Mouse (Mus musculus): ENCODE results near the gene Tas2r104. TPM values are rescaled to one million over a fixed set of nuclear protein-coding genes. Genes with fewer than 3 reads are reported as not detected.

Gene Tas2r104
- total RNA-seq (2014; rRNA removed) (not detected in 2 replicates), polyA plus RNA-seq (2015; fragmentation: Nextera tagmentation; extraction: Ambion mirVana) (not detected in 2 replicates)

GRCm38 (mm10) chr6:131685644-131686043, at the start of gene Tas2r104:
Gene Tas2r104, minus strand, starts transcription at chr6:131685744.
- H3K4me1 ChIP-seq (ENCODE audit: insufficient read depth, low read length) = no peaks in the 10 kb centered on the region
- H3K27ac ChIP-seq = no peak within 1 kb of the TSS
- H3K4me2 ChIP-seq (ENCODE audit: low read depth, low read length) = no peak within 1 kb of the TSS
- H3K4me3 ChIP-seq (ENCODE audit: low read length) = no peak within 1 kb of the TSS
- no peak for ATAC-seq
- DNase-seq (ENCODE audit: low spot score) = no peak
- H3K36me3 ChIP-seq (ENCODE audit: insufficient read depth, low read length) = no peaks in the 10 kb centered on the region
- H3K9ac ChIP-seq (replicated peaks; ENCODE audit: low read length) = no peak within 1 kb of the TSS
- H3K9me3 ChIP-seq (ENCODE audit: low read length) = peaks cover 2% of the 10 kb centered on the region; the same call in 1 of the 2 replicates
- WGBS = 76% methylated on average over 1 of the region's 1 CpGs
- H3K27me3 ChIP-seq (ENCODE audit: insufficient read depth, low read length) = no peaks in the 10 kb centered on the region
- TF ChIP-seq CTCF (IDR thresholded peaks at IDR 0.05; ENCODE audit: low read depth) = no peak

DNA sequence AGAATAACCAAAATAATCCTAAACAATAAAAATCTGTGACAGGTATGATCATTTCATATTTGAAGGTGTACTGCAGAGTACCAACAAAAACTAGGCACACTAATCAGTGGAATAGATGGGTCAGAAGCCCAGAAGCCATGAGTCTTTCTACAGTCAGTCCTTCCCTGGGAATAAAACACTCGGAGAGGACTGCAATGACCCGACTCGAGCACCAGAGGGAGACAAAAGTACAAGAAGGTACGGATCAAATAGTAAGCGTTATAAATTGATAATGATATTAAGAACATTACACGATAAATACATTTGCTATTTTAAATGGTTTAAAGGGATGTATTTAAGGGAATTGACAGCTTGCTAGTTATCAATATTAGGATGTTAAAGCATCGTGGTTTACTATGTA, 27.3 kb upstream of the Tas2r104 start:
- no peak overlapping the region for H3K4me2 ChIP-seq (ENCODE audit: low read depth, low read length)
- no peak overlapping the region for H3K27ac ChIP-seq
- H3K36me3 ChIP-seq (ENCODE audit: insufficient read depth, low read length) = no peaks in the 10 kb centered on the region
- no peaks in the 10 kb centered on the region for H3K4me1 ChIP-seq (ENCODE audit: insufficient read depth, low read length)
- H3K9me3 ChIP-seq (ENCODE audit: low read length) = peaks cover 10% of the 10 kb centered on the region; the same call in 1 of the 2 replicates
- no peak overlapping the region for H3K4me3 ChIP-seq (ENCODE audit: low read length)
- H3K27me3 ChIP-seq (ENCODE audit: insufficient read depth, low read length) = no peaks in the 10 kb centered on the region
- H3K9ac ChIP-seq (replicated peaks; ENCODE audit: low read length) = no peak overlapping the region
- DNase-seq (ENCODE audit: low spot score) (peak; percentile 1), ATAC-seq (no peak)
- peak; percentile 27; the same call in 1 of the 2 replicates for TF ChIP-seq CTCF (IDR thresholded peaks at IDR 0.05; ENCODE audit: low read depth)
- WGBS = 58% methylated on average over 7 of the region's 7 CpGs

DNA sequence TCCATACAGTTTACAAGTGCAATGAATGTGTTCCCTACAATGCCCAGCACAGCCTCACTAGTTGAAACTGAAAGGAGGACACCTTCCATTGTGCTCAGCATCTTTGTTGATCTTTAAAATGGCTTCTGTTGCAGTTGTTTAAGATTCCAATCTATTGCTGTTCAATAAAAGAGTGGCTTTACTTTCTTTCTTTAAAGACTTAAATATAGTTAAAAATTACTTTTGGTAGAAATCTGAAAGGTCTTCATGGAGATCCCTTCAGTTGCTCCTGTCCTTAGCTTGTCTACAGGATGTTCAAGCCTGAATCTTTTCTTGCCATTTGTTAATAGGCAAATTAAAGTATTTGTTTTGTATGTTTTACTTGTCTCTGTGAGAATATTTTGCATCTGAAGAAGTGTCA, 4.4 kb upstream of the Tas2r104 start, which contains the start of gene Tas2r114:
Tas2r114 (minus strand) TSS at position 101 of the 400 bp plus-strand sequence.
- no peak within 1 kb of the TSS for H3K4me2 ChIP-seq (ENCODE audit: low read depth, low read length)
- no peak within 1 kb of the TSS for H3K4me3 ChIP-seq (ENCODE audit: low read length)
- H3K36me3 ChIP-seq (ENCODE audit: insufficient read depth, low read length) = no peaks in the 10 kb centered on the region
- DNase-seq (ENCODE audit: low spot score) (no peak), ATAC-seq (no peak)
- TF ChIP-seq CTCF (IDR thresholded peaks at IDR 0.05; ENCODE audit: low read depth) = no peak
- no peaks in the 10 kb centered on the region for H3K27me3 ChIP-seq (ENCODE audit: insufficient read depth, low read length)
- H3K27ac ChIP-seq = no peak within 1 kb of the TSS
- no peaks in the 10 kb centered on the region for H3K4me1 ChIP-seq (ENCODE audit: insufficient read depth, low read length)
- no peak within 1 kb of the TSS for H3K9ac ChIP-seq (replicated peaks; ENCODE audit: low read length)
- peaks cover 2% of the 10 kb centered on the region; the same call in 1 of the 2 replicates for H3K9me3 ChIP-seq (ENCODE audit: low read length)

- WGBS = 67% methylated on average over 1 of the region's 1 CpGs
- no peak within 1 kb of the TSS for H3K4me3 ChIP-seq (ENCODE audit: low read length)
- no peak within 1 kb of the TSS for H3K27ac ChIP-seq
- H3K4me2 ChIP-seq (ENCODE audit: low read depth, low read length) = no peak within 1 kb of the TSS
- no peaks in the 10 kb centered on the region for H3K36me3 ChIP-seq (ENCODE audit: insufficient read depth, low read length)
- DNase-seq (ENCODE audit: low spot score) (no peak), ATAC-seq (no peak)
- H3K9ac ChIP-seq (replicated peaks; ENCODE audit: low read length) = no peak within 1 kb of the TSS
- H3K9me3 ChIP-seq (ENCODE audit: low read length) = peaks cover 2% of the 10 kb centered on the region; the same call in 1 of the 2 replicates
- no peaks in the 10 kb centered on the region for H3K4me1 ChIP-seq (ENCODE audit: insufficient read depth, low read length)
- no peak for TF ChIP-seq CTCF (IDR thresholded peaks at IDR 0.05; ENCODE audit: low read depth)
- H3K27me3 ChIP-seq (ENCODE audit: insufficient read depth, low read length) = no peaks in the 10 kb centered on the region
These were observed 1.9 kb upstream of the Tas2r104 start, which contains the start of gene Tas2r105 for GRCm38 (mm10) chr6:131687395-131687794. Gene Tas2r105, minus strand, starts transcription at chr6:131687495.

GRCm38 (mm10) chr6:131678786-131679185, 6.8 kb downstream of the Tas2r104 start, which contains the start of gene Tas2r106:
Gene Tas2r106, minus strand, starts transcription at chr6:131678886.
- H3K36me3 ChIP-seq (ENCODE audit: insufficient read depth, low read length) = no peaks in the 10 kb centered on the region
- WGBS = 74% methylated on average over 3 of the region's 3 CpGs
- no peaks in the 10 kb centered on the region for H3K27me3 ChIP-seq (ENCODE audit: insufficient read depth, low read length)
- no peak for ATAC-seq
- no peak for TF ChIP-seq CTCF (IDR thresholded peaks at IDR 0.05; ENCODE audit: low read depth)
- H3K4me3 ChIP-seq (ENCODE audit: low read length) = no peak within 1 kb of the TSS
- H3K9ac ChIP-seq (replicated peaks; ENCODE audit: low read length) = no peak within 1 kb of the TSS
- no peaks in the 10 kb centered on the region; the same call in none of the 2 replicates for H3K9me3 ChIP-seq (ENCODE audit: low read length)
- no peak within 1 kb of the TSS for H3K4me2 ChIP-seq (ENCODE audit: low read depth, low read length)
- H3K4me1 ChIP-seq (ENCODE audit: insufficient read depth, low read length) = no peaks in the 10 kb centered on the region
- DNase-seq (ENCODE audit: low spot score) = no peak
- H3K27ac ChIP-seq = no peak within 1 kb of the TSS

DNA sequence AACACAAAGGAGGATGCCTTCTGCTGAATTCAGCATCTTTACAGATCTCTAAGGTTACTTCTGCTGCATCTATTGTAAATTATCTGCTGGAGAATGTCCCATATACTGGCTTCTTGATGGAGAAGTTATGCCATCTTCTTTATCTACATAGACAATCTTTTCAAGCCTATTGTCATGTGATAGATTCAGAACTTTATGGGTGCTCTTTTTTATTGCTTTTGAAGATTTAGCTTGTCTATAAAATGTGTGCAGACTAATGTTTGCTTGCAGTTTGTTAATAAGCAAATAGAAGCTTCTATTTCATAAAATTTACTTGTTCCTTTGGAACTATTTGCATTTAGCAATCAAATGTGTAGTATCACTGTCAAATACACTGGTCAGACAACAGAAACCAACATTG, 25.5 kb downstream of the Tas2r104 start, which contains the start of gene Tas2r107:
Tas2r107 (minus strand) TSS at position 101 of the 400 bp plus-strand sequence.
- TF ChIP-seq CTCF (IDR thresholded peaks at IDR 0.05; ENCODE audit: low read depth) = no peak
- Histone ChIP-seq H3K27me3 (ENCODE audit: insufficient read depth, low read length) (no peaks in the 10 kb centered on the region), H3K4me2 (ENCODE audit: low read depth, low read length) (no peak within 1 kb of the TSS), H3K9ac (replicated peaks; ENCODE audit: low read length) (no peak within 1 kb of the TSS), H3K4me1 (ENCODE audit: insufficient read depth, low read length) (no peaks in the 10 kb centered on the region), H3K4me3 (ENCODE audit: low read length) (no peak within 1 kb of the TSS), H3K9me3 (ENCODE audit: low read length) (0 out of 2 replicates have a peak, but pooled peaks cover 9% of the 10 kb centered on the region), H3K36me3 (ENCODE audit: insufficient read depth, low read length) (no peaks in the 10 kb centered on the region), H3K27ac (no peak within 1 kb of the TSS)
- ATAC-seq (no peak), DNase-seq (ENCODE audit: low spot score) (no peak)

Other genes with a start within 250 kb of the Tas2r104 start
- not detected in 2 replicates for gene 5430401F13Rik, start 199.3 kb downstream of the Tas2r104 start, total RNA-seq (2014; rRNA removed)
- gene 5430401F13Rik, start 199.3 kb downstream of the Tas2r104 start, polyA plus RNA-seq (2015; fragmentation: Nextera tagmentation; extraction: Ambion mirVana) = not detected in 2 replicates
- not detected in 2 replicates for gene Gm6619, start 199.3 kb downstream of the Tas2r104 start, total RNA-seq (2014; rRNA removed)
- gene Gm6619, start 199.3 kb downstream of the Tas2r104 start, polyA plus RNA-seq (2015; fragmentation: Nextera tagmentation; extraction: Ambion mirVana) = not detected in 2 replicates
- not detected in 2 replicates for gene Tas2r130, start 54.8 kb downstream of the Tas2r104 start, total RNA-seq (2014; rRNA removed)
- gene Tas2r130, start 54.8 kb downstream of the Tas2r104 start, polyA plus RNA-seq (2015; fragmentation: Nextera tagmentation; extraction: Ambion mirVana) = not detected in 2 replicates
- not detected in 2 replicates for gene Tas2r107, start 25.6 kb downstream of the Tas2r104 start, total RNA-seq (2014; rRNA removed)
- not detected in 2 replicates for gene Tas2r107, start 25.6 kb downstream of the Tas2r104 start, polyA plus RNA-seq (2015; fragmentation: Nextera tagmentation; extraction: Ambion mirVana)
- not detected in 2 replicates for gene Tas2r106, start 6.9 kb downstream of the Tas2r104 start, total RNA-seq (2014; rRNA removed)
- not detected in 2 replicates for gene Tas2r106, start 6.9 kb downstream of the Tas2r104 start, polyA plus RNA-seq (2015; fragmentation: Nextera tagmentation; extraction: Ambion mirVana)
- gene Tas2r105, start 1.8 kb upstream of the Tas2r104 start, total RNA-seq (2014; rRNA removed) = not detected in 2 replicates
- not detected in 2 replicates for gene Tas2r105, start 1.8 kb upstream of the Tas2r104 start, polyA plus RNA-seq (2015; fragmentation: Nextera tagmentation; extraction: Ambion mirVana)
- gene Tas2r114, start 4.3 kb upstream of the Tas2r104 start, total RNA-seq (2014; rRNA removed) = not detected in 2 replicates
- gene Tas2r114, start 4.3 kb upstream of the Tas2r104 start, polyA plus RNA-seq (2015; fragmentation: Nextera tagmentation; extraction: Ambion mirVana) = not detected in 2 replicates

Measured in hindbrain, postnatal 0 days (tissue).